Mouse (Mus musculus): ENCODE measurements around the gene Rnf25. TPM values are rescaled to one million over a fixed set of nuclear protein-coding genes. Genes with fewer than 3 reads are reported as not detected.

The Rnf25 gene
- 40.0 and 43.9 TPM in 2 replicates for polyA plus RNA-seq (2015; fragmentation: Nextera tagmentation; extraction: Ambion mirVana)

DNA sequence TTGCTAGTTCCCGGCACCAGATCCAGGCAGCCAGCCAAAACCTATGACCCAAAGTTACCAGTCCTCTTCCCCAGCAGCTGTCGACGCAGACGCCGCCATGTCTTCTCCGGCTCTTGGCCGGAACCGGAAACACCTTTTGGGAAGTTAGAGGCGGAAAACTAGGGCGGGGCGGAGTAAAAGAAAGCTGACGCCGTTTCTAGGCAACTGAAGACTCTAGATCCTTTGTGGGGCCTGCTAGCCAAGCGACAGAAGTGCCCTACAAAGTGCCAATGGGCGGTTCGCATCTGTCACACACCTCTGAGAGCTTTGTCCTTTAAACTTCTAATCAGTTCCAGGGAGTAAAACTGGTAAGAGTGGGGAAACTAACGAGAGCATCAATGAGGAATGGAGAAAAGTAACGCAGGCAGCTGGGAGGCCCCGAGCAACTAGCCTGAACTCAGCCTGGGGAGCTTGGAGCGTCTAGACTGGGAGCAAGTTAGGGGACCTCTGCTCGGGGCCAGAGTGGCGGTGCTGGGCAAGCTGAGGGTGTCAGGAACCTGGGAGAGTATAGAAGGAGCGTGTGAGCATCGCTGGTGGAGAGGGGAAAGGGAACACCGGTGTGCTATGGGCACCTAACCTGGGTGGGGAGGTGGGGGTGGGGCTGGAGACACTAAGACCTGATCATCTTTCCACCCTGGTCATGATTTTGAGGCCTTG is at the start of gene Rnf25, which contains the start of gene Stk36:
Gene Rnf25, minus strand, starts transcription at position 131 of the 696 bp plus-strand sequence.
Gene Stk36, plus strand, starts transcription at position 179 of the 696 bp plus-strand sequence.
- Histone ChIP-seq H3K9ac (replicated peaks; ENCODE audit: low read length) (peak within 1 kb of the TSS; percentile 85), H3K4me1 (ENCODE audit: insufficient read depth, low read length) (peaks cover 8% of the 10 kb centered on the region), H3K36me3 (ENCODE audit: insufficient read depth, low read length) (peaks cover 24% of the 10 kb centered on the region), H3K4me3 (ENCODE audit: low read length) (peak within 1 kb of the TSS; percentile 90), H3K27me3 (ENCODE audit: insufficient read depth, low read length) (no peaks in the 10 kb centered on the region), H3K9me3 (ENCODE audit: low read length) (no peaks in the 10 kb centered on the region), H3K27ac (ENCODE audit: low read length) (peak within 1 kb of the TSS; percentile 31; the same call in 1 of the 2 replicates), H3K4me2 (replicated peaks; ENCODE audit: low read depth, low read length) (peak within 1 kb of the TSS; percentile 60)
- WGBS, result 5% methylated on average over 25 of the region's 25 CpGs
- ATAC-seq (ENCODE audit: low FRiP score, low TSS enrichment), result peak; percentile 88

DNA sequence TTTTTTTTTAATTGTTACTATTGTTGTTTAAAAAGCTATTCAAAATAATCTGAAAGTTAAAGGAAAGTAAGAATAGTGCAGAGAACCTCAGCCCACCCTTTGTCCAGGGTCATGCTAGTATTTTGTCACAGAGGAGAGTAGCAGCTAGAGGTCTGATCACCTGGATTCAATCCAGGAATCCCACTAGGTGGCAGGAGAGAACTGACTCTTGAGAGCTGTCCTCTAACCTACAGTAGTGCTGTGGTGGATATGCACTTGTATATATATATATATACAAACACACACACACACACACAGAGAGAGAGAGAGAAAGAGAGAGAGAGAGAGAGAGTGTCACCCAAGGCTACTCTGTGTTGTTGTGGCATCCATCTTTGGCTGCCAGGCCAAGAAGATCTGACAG is 42.7 kb upstream of the Rnf25 start:
- Histone ChIP-seq H3K27ac (ENCODE audit: low read length) (no peak overlapping the region), H3K9ac (replicated peaks; ENCODE audit: low read length) (no peak overlapping the region), H3K4me1 (ENCODE audit: insufficient read depth, low read length) (no peaks in the 10 kb centered on the region), H3K4me3 (ENCODE audit: low read length) (no peak overlapping the region), H3K4me2 (replicated peaks; ENCODE audit: low read depth, low read length) (no peak overlapping the region), H3K36me3 (ENCODE audit: insufficient read depth, low read length) (no peaks in the 10 kb centered on the region), H3K9me3 (ENCODE audit: low read length) (no peaks in the 10 kb centered on the region), H3K27me3 (ENCODE audit: insufficient read depth, low read length) (no peaks in the 10 kb centered on the region)
- no peak for ATAC-seq (ENCODE audit: low FRiP score, low TSS enrichment)

DNA sequence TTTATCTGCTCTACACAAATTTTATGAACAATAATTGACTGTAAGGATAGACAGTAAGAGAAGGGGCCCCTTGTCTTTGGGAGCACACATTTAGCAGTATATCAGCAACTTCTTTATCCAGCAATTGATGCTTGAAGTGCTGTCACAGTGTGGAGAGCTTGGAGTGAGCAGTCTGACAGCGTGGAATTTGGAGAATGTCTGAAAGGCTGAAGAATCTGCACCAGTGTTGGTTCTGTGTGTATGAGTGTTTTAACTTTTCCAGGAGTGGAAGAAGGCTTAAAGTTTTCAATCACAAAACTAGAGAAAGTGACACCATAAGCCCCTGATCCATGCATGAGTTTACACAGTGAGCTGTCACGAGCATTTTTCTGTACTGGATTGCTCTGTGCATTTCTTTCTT is 42.3 kb upstream of the Rnf25 start:
- H3K9me3 ChIP-seq (ENCODE audit: low read length), result no peaks in the 10 kb centered on the region
- H3K27ac ChIP-seq (ENCODE audit: low read length), result no peak overlapping the region
- no peaks in the 10 kb centered on the region for H3K27me3 ChIP-seq (ENCODE audit: insufficient read depth, low read length)
- no peaks in the 10 kb centered on the region for H3K4me1 ChIP-seq (ENCODE audit: insufficient read depth, low read length)
- no peak overlapping the region for H3K9ac ChIP-seq (replicated peaks; ENCODE audit: low read length)
- H3K36me3 ChIP-seq (ENCODE audit: insufficient read depth, low read length), result no peaks in the 10 kb centered on the region
- no peak overlapping the region for H3K4me3 ChIP-seq (ENCODE audit: low read length)
- H3K4me2 ChIP-seq (replicated peaks; ENCODE audit: low read depth, low read length), result no peak overlapping the region
- ATAC-seq (ENCODE audit: low FRiP score, low TSS enrichment), result no peak
- WGBS, result 77% methylated on average over 2 of the region's 2 CpGs

DNA sequence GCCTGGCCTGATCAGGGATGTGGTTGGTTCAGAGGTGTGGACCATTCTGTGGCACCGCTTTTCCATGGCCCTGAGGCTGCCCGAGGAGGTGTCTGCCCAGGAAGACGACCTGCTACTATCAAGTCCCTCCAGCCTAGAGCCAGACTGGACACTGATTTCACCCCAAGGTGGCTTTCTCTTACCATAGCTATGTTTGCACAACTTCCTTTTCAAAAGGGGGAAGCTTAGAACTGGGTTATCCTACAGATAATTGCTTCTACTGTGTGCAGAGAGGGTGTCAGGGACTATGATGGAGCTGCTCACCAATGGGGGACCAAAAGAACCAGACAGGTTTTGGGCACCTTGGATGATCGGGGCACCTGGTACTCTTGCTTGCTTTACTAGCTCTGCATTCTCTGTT is 31.5 kb upstream of the Rnf25 start:
- ATAC-seq (ENCODE audit: low FRiP score, low TSS enrichment), result no peak
- no peaks in the 10 kb centered on the region for H3K27me3 ChIP-seq (ENCODE audit: insufficient read depth, low read length)
- no peak overlapping the region for H3K4me2 ChIP-seq (replicated peaks; ENCODE audit: low read depth, low read length)
- no peaks in the 10 kb centered on the region for H3K4me1 ChIP-seq (ENCODE audit: insufficient read depth, low read length)
- 0 out of 2 replicates have a peak, but pooled peaks cover 6% of the 10 kb centered on the region for H3K36me3 ChIP-seq (ENCODE audit: insufficient read depth, low read length)
- H3K9me3 ChIP-seq (ENCODE audit: low read length), result no peaks in the 10 kb centered on the region
- H3K4me3 ChIP-seq (ENCODE audit: low read length), result no peak overlapping the region
- 79% methylated on average over 4 of the region's 4 CpGs for WGBS
- H3K27ac ChIP-seq (ENCODE audit: low read length), result no peak overlapping the region
- H3K9ac ChIP-seq (replicated peaks; ENCODE audit: low read length), result no peak overlapping the region

DNA sequence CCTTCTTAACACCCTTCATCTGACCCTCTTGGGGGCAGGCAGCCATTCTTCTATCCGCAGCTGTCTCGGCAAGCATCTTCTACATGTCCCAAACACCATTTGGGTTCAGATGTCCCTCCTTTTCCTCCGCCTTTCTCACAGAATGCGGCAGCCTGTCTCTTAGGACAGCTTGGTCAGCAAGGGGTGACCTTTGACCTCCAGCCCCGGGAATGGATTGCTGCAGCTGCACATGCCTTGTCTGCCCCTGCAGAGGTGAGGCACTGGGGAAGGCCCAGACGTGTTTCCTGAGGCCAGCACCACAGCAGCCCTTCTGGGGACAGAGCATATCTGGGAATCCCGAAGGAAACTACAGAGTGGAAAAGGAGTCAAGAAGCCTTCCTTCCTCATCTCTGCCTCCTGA is 26.8 kb upstream of the Rnf25 start:
- Histone ChIP-seq H3K4me3 (ENCODE audit: low read length) (no peak overlapping the region), H3K9me3 (ENCODE audit: low read length) (no peaks in the 10 kb centered on the region), H3K27ac (ENCODE audit: low read length) (no peak overlapping the region), H3K27me3 (ENCODE audit: insufficient read depth, low read length) (no peaks in the 10 kb centered on the region), H3K9ac (replicated peaks; ENCODE audit: low read length) (no peak overlapping the region), H3K4me1 (ENCODE audit: insufficient read depth, low read length) (no peaks in the 10 kb centered on the region), H3K36me3 (ENCODE audit: insufficient read depth, low read length) (0 out of 2 replicates have a peak, but pooled peaks cover 3% of the 10 kb centered on the region), H3K4me2 (replicated peaks; ENCODE audit: low read depth, low read length) (no peak overlapping the region)
- no peak for ATAC-seq (ENCODE audit: low FRiP score, low TSS enrichment)
- 45% methylated on average over 7 of the region's 7 CpGs for WGBS

DNA sequence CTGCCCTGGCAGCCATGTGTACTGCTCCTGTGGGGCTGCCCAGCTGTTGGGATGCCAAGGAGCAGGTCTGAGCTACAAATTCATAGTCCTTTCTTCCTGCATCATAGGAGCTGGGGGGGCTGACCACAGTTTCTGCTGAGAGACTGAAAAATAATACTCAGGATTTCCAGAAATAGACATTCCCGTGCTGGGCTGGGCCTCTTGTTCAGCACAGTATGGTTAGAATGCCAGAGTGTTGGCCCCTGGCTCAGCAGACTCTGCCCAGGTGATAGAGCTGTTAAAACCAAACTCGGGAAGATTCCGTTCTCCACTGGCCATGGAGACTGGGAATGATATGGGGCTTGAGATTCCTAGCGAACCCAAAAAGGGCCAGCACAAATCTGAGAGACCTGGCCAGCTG is 24.9 kb upstream of the Rnf25 start:
- WGBS, result 76% methylated on average over 4 of the region's 4 CpGs
- H3K4me3 ChIP-seq (ENCODE audit: low read length), result no peak overlapping the region
- H3K9me3 ChIP-seq (ENCODE audit: low read length), result no peaks in the 10 kb centered on the region
- ATAC-seq (ENCODE audit: low FRiP score, low TSS enrichment), result no peak
- no peaks in the 10 kb centered on the region for H3K27me3 ChIP-seq (ENCODE audit: insufficient read depth, low read length)
- no peak overlapping the region for H3K4me2 ChIP-seq (replicated peaks; ENCODE audit: low read depth, low read length)
- no peaks in the 10 kb centered on the region for H3K4me1 ChIP-seq (ENCODE audit: insufficient read depth, low read length)
- H3K36me3 ChIP-seq (ENCODE audit: insufficient read depth, low read length), result 0 out of 2 replicates have a peak, but pooled peaks cover 3% of the 10 kb centered on the region
- no peak overlapping the region for H3K27ac ChIP-seq (ENCODE audit: low read length)
- H3K9ac ChIP-seq (replicated peaks; ENCODE audit: low read length), result no peak overlapping the region

DNA sequence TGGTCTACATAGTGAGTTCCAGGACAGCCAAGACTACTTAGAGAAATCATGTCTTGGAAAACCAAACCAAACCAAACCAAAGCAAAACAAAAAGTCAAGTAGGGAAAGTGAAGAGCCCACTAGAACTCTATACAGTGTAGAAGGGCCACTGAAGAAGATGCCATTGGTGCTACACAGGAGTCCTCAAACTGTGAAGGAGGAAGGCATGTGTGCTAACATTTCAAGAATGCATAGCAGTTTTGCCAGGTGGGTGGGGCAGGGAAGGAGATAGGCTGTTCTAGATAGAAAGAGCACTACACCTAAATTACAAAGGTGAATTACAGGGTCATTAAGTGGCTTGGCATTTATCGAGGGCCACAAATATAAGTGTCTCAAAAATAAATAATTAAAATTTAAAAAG is 23.0 kb upstream of the Rnf25 start:
- 89% methylated on average over 1 of the region's 1 CpGs for WGBS
- ATAC-seq (ENCODE audit: low FRiP score, low TSS enrichment), result no peak
- Histone ChIP-seq H3K27ac (ENCODE audit: low read length) (no peak overlapping the region), H3K4me2 (replicated peaks; ENCODE audit: low read depth, low read length) (no peak overlapping the region), H3K36me3 (ENCODE audit: insufficient read depth, low read length) (0 out of 2 replicates have a peak, but pooled peaks cover 3% of the 10 kb centered on the region), H3K9me3 (ENCODE audit: low read length) (no peaks in the 10 kb centered on the region), H3K4me3 (ENCODE audit: low read length) (no peak overlapping the region), H3K9ac (replicated peaks; ENCODE audit: low read length) (no peak overlapping the region), H3K27me3 (ENCODE audit: insufficient read depth, low read length) (no peaks in the 10 kb centered on the region), H3K4me1 (ENCODE audit: insufficient read depth, low read length) (no peaks in the 10 kb centered on the region)

DNA sequence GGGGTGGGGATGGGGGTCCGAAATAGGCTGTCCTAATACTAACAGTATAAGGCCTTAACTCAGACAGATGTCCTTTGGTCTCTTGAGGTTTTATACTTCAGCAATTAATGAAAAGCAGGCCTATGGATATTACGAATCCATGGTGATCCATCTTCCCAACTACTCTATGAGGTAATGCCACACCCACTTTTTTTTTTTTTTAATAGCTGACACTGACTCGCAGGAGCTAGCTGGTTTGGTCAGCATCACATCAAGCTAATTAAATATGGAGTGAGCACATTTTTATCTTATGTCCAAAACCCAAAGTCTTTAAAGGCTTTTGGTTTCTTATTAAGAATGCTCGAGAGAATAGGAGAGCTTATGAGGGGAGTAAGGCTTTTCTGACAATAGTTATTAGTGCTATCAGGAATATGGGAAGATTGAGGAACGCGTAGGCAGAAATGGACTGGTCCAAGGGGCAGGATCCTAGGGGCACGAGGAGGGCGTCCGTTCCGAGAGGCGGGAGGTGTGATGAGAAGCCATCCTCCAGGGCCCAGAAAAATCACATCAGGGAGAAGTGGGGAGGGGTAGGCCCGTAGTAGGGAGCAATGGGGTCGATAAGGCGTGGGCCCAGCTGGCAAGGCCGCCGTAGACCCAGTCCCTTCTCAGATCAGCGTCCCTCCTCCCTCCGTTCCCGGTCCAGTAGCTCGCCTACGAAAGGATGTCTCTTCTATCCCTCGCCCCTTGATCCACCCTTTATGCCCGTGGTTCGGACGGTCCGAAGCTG is 513 bp downstream of the Rnf25 start:
- Histone ChIP-seq H3K9me3 (ENCODE audit: low read length) (no peaks in the 10 kb centered on the region), H3K9ac (replicated peaks; ENCODE audit: low read length) (peak overlapping the region; percentile 85), H3K36me3 (ENCODE audit: insufficient read depth, low read length) (peaks cover 29% of the 10 kb centered on the region), H3K4me1 (ENCODE audit: insufficient read depth, low read length) (peaks cover 8% of the 10 kb centered on the region), H3K4me2 (replicated peaks; ENCODE audit: low read depth, low read length) (peak overlapping the region; percentile 60), H3K4me3 (ENCODE audit: low read length) (peak overlapping the region; percentile 90), H3K27ac (ENCODE audit: low read length) (peak overlapping the region; percentile 31; the same call in 1 of the 2 replicates), H3K27me3 (ENCODE audit: insufficient read depth, low read length) (no peaks in the 10 kb centered on the region)
- peak; percentile 76 for ATAC-seq (ENCODE audit: low FRiP score, low TSS enrichment)
- WGBS, result 8% methylated on average over 26 of the region's 26 CpGs

DNA sequence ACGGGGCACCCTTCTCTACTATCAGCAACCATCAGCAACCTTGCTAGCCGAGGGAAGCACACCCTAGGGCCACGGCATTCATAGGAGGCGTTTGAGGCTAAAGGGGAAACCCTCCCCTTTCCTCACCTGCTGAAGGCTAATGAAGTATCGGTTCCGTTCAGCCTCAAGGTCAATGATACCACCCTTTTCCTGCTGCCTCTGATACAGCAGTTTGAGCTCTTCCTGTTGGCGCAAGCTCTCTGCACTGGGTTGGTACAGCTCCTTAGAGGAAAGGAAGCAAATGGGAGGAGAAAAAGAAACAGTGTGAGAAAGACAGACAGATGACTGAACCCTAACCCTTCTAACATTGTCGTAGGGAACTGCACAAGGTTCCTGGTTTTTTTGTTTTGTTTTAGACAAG is 6.8 kb downstream of the Rnf25 start:
- no peak for ATAC-seq (ENCODE audit: low FRiP score, low TSS enrichment)
- Histone ChIP-seq H3K4me3 (ENCODE audit: low read length) (no peak overlapping the region), H3K36me3 (ENCODE audit: insufficient read depth, low read length) (peaks cover 72% of the 10 kb centered on the region), H3K27ac (ENCODE audit: low read length) (no peak overlapping the region), H3K4me1 (ENCODE audit: insufficient read depth, low read length) (no peaks in the 10 kb centered on the region), H3K9ac (replicated peaks; ENCODE audit: low read length) (no peak overlapping the region), H3K9me3 (ENCODE audit: low read length) (no peaks in the 10 kb centered on the region), H3K27me3 (ENCODE audit: insufficient read depth, low read length) (no peaks in the 10 kb centered on the region), H3K4me2 (replicated peaks; ENCODE audit: low read depth, low read length) (no peak overlapping the region)
- WGBS, result 86% methylated on average over 8 of the region's 8 CpGs
